Mouse (Mus musculus): ENCODE measurements around the gene Nav2. TPM values are rescaled to one million over a fixed set of nuclear protein-coding genes. Genes with fewer than 3 reads are reported as not detected.
A peak's percentile ranks its signal among the peaks of the same experiment; 100 is the strongest.

The Nav2 gene
- polyA plus RNA-seq, 1 experiment from 2014 or later: 22.5 TPM

DNA sequence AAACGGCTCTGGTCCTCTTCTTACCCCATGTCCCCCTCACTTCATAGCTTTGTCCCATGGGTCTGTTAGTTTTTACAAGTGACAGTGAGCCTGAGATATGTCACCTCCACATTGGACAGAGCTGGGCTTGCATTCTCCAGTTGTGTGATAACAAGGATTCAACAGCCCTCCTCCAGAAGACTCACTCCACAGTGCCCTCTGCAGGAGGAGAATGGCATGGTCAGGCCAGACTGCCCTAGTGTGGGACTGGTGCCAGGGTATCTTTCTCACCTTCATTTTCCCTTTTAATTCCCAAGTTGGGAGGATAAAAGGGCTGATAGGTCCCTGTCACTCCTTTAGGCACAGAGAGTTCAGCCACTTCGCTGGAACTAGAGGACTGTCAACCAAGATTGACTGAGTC lies 530.6 kb downstream of the Nav2 start:
- no peaks in the 10 kb centered on the region for H3K9me3 ChIP-seq (ENCODE audit: control insufficient read depth, low read length)
- H3K36me3 ChIP-seq (ENCODE audit: control insufficient read depth, insufficient read depth, low read length): no peaks in the 10 kb centered on the region
- no peak for DNase-seq
- WGBS: 76% methylated on average over 2 of the region's 2 CpGs
- no peaks in the 10 kb centered on the region; the same call in 1 of the 2 replicates for H3K4me1 ChIP-seq (ENCODE audit: control insufficient read depth, insufficient read depth, low read length)
- no peak overlapping the region for H3K4me3 ChIP-seq (replicated peaks; ENCODE audit: low read depth, low read length)
- no peaks in the 10 kb centered on the region for H3K27me3 ChIP-seq (ENCODE audit: control insufficient read depth, insufficient read depth, low read length)
- ATAC-seq (ENCODE audit: low FRiP score, low TSS enrichment): no peak
- H3K9ac ChIP-seq (replicated peaks; ENCODE audit: low read length): no peak overlapping the region
- no peak overlapping the region for H3K27ac ChIP-seq (replicated peaks; ENCODE audit: low read depth, low read length)
- H3K4me2 ChIP-seq (ENCODE audit: low read length): no peak overlapping the region

DNA sequence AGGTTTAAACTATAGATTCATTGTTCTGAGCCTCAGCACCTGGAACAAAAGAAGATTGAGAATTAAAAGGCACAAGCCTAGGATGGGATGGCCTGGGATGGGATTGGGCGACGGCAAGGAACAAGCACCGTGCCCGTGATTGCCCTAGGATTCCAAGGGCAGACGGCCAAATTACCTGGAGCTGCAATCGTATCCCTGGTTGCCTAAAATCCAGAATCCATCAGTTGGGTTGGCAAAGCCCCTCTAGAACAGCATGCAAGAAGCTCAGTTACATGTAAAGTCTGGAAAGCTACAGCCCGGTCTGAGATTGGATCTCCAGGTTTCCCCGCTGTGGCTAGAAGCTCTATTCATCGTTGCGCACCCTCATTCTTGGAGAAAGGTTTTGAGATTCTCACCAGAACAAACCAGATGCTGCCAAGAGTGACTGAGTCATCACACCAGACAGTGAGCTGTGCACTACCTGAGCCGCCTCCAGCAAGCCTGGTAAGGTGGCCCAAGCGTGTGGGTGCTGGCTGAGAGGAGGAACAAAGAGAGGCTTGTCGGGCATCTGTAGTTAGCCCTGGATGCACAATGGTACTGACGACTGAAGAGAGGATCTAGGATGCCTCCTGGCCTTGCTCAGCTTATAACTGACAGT lies 531.9 kb downstream of the Nav2 start:
- ATAC-seq (ENCODE audit: low FRiP score, low TSS enrichment): no peak
- Histone ChIP-seq H3K4me2 (ENCODE audit: low read length) (no peak overlapping the region), H3K27ac (replicated peaks; ENCODE audit: low read depth, low read length) (no peak overlapping the region), H3K27me3 (ENCODE audit: control insufficient read depth, insufficient read depth, low read length) (no peaks in the 10 kb centered on the region), H3K36me3 (ENCODE audit: control insufficient read depth, insufficient read depth, low read length) (no peaks in the 10 kb centered on the region), H3K9ac (replicated peaks; ENCODE audit: low read length) (no peak overlapping the region), H3K4me3 (replicated peaks; ENCODE audit: low read depth, low read length) (no peak overlapping the region), H3K9me3 (ENCODE audit: control insufficient read depth, low read length) (no peaks in the 10 kb centered on the region), H3K4me1 (ENCODE audit: control insufficient read depth, insufficient read depth, low read length) (no peaks in the 10 kb centered on the region; the same call in 1 of the 2 replicates)
- DNase-seq: no peak
- 91% methylated on average over 14 of the region's 14 CpGs for WGBS

DNA sequence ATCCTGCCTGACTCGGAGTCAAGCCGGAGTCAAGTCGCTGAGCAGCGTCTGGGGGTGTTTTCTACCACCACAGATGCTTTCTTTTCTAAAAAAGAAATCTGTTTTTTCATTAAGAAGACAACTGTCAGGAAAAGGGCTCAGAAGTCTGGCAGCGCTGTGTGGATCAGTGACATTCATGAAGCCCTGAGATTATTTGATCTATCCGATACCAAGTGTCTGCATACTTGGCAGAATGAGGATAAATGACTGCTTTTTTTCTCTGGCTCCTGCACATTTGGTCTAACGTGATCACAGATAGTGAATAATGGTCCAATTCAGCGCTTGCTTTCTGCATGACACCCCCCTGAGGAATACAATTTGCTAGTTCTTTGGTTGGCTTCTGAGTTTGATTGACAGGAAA lies 533.7 kb downstream of the Nav2 start:
- DNase-seq: peak; percentile 31

DNA sequence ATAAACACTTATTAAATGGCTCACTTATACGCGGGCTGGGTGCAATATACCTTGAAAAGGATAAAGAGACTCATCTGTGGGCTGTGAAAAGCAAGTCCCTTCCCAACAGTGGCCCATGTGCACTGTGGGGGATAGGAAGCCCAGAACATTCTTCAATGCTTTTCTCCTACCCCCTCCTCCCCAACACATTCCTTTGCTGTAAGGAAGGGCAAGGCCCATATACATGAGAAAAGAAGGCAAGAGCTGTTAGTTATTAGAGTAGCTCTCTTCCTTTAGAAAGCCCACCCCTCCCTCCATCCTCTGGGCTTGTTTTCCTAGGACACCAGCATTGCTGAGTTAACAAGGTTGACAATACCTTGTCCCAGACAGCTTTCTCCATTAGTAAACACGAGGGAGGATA lies 540.1 kb downstream of the Nav2 start:
- Histone ChIP-seq H3K9me3 (ENCODE audit: control insufficient read depth, low read length) (no peaks in the 10 kb centered on the region), H3K27ac (replicated peaks; ENCODE audit: low read depth, low read length) (no peak overlapping the region), H3K36me3 (ENCODE audit: control insufficient read depth, insufficient read depth, low read length) (peaks cover 6% of the 10 kb centered on the region), H3K4me2 (ENCODE audit: low read length) (no peak overlapping the region), H3K27me3 (ENCODE audit: control insufficient read depth, insufficient read depth, low read length) (no peaks in the 10 kb centered on the region), H3K4me3 (replicated peaks; ENCODE audit: low read depth, low read length) (no peak overlapping the region), H3K4me1 (ENCODE audit: control insufficient read depth, insufficient read depth, low read length) (peaks cover 8% of the 10 kb centered on the region), H3K9ac (replicated peaks; ENCODE audit: low read length) (no peak overlapping the region)
- ATAC-seq (ENCODE audit: low FRiP score, low TSS enrichment): no peak
- WGBS: 70% methylated on average over 3 of the region's 3 CpGs
- DNase-seq: no peak

More for the DNA sequence above, 533.7 kb downstream of the Nav2 start:
- Histone ChIP-seq H3K4me2 (ENCODE audit: low read length) (no peak overlapping the region), H3K27me3 (ENCODE audit: control insufficient read depth, insufficient read depth, low read length) (no peaks in the 10 kb centered on the region), H3K9me3 (ENCODE audit: control insufficient read depth, low read length) (no peaks in the 10 kb centered on the region), H3K4me3 (replicated peaks; ENCODE audit: low read depth, low read length) (no peak overlapping the region), H3K36me3 (ENCODE audit: control insufficient read depth, insufficient read depth, low read length) (no peaks in the 10 kb centered on the region), H3K27ac (replicated peaks; ENCODE audit: low read depth, low read length) (0 out of 2 replicates have a peak overlapping the region, but pooled peaks have one; percentile 20), H3K9ac (replicated peaks; ENCODE audit: low read length) (no peak overlapping the region), H3K4me1 (ENCODE audit: control insufficient read depth, insufficient read depth, low read length) (no peaks in the 10 kb centered on the region; the same call in 1 of the 2 replicates)
- ATAC-seq (ENCODE audit: low FRiP score, low TSS enrichment): no peak
- WGBS: 44% methylated on average over 8 of the region's 8 CpGs

DNA sequence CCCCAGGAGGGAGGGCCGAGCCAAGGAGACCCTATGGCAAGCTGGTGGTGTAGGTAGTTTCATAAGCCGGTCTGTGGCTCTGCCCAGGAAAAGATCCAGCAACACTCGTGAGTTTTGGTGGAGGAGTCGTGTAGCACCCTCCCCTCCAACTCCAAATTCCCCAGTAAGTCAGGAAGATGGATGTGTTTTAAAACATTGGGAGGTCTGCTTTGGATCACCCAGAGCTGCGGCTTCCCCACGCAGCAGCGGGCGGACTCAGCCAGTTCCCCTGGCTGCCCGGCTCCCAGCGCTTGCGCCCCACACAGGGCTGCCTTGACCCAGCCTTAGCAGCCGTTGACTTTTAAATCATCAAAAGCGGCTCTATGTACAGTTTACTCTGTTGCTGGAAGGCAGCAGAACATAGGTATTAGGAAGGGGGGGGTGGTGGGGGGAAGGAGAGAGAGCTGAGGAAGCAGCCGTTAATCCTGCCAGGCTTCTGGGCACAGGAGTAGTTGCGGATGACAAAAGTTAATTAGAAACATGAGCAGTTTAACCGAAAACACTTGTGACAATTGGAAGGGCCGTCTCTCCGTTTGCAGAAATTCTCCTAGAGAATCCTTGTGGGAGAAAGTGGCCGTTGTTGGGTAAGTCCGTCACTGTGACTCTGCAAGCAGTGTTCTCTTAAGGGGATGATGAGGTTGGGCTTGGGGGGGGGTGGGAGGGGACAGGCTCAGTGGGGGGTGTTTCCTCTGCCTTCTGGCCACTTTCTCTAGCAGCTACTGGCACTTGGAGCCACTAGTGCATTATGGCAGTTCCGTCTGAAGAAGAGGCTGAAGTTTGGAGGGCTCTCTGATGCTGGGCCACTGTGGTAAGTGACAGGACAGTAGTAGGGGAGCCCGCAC lies 542.0 kb downstream of the Nav2 start:
- peak; percentile 59; the same call in 1 of the 2 replicates for ATAC-seq (ENCODE audit: low FRiP score, low TSS enrichment)
- peak overlapping the region; percentile 26 for H3K4me2 ChIP-seq (ENCODE audit: low read length)

DNA sequence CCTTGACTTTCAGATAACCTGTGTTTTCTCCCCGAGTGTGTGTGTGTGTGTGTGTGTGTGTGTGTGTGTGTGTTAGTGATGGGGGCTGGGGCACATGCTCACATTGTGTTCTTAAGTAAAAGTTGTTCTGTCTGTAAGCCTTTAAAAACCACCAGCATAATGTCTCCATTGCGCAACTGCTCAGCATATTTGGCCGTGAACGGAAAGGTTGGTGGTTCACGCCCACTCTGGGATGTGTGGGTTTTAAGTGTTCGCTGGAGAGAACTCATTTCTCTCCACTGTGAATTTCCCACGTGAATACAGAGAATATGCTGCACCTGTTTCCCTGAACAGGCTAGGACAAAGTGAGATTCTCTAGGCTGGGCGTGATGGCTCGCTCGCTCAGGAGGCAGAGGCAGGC lies 542.7 kb downstream of the Nav2 start:
- no peaks in the 10 kb centered on the region for H3K27me3 ChIP-seq (ENCODE audit: control insufficient read depth, insufficient read depth, low read length)
- DNase-seq: no peak
- H3K4me2 ChIP-seq (ENCODE audit: low read length): no peak overlapping the region
- peaks cover 8% of the 10 kb centered on the region for H3K4me1 ChIP-seq (ENCODE audit: control insufficient read depth, insufficient read depth, low read length)
- no peak overlapping the region for H3K27ac ChIP-seq (replicated peaks; ENCODE audit: low read depth, low read length)
- H3K36me3 ChIP-seq (ENCODE audit: control insufficient read depth, insufficient read depth, low read length): peaks cover 7% of the 10 kb centered on the region
- 90% methylated on average over 10 of the region's 10 CpGs for WGBS
- no peak for ATAC-seq (ENCODE audit: low FRiP score, low TSS enrichment)
- H3K9me3 ChIP-seq (ENCODE audit: control insufficient read depth, low read length): no peaks in the 10 kb centered on the region
- H3K4me3 ChIP-seq (replicated peaks; ENCODE audit: low read depth, low read length): no peak overlapping the region
- H3K9ac ChIP-seq (replicated peaks; ENCODE audit: low read length): no peak overlapping the region

More for the DNA sequence above, 542.0 kb downstream of the Nav2 start:
- Histone ChIP-seq H3K4me3 (replicated peaks; ENCODE audit: low read depth, low read length) (no peak overlapping the region), H3K27me3 (ENCODE audit: control insufficient read depth, insufficient read depth, low read length) (no peaks in the 10 kb centered on the region), H3K9me3 (ENCODE audit: control insufficient read depth, low read length) (no peaks in the 10 kb centered on the region), H3K9ac (replicated peaks; ENCODE audit: low read length) (no peak overlapping the region), H3K27ac (replicated peaks; ENCODE audit: low read depth, low read length) (no peak overlapping the region), H3K36me3 (ENCODE audit: control insufficient read depth, insufficient read depth, low read length) (peaks cover 7% of the 10 kb centered on the region), H3K4me1 (ENCODE audit: control insufficient read depth, insufficient read depth, low read length) (peaks cover 8% of the 10 kb centered on the region)
- DNase-seq: peak; percentile 56
- 34% methylated on average over 22 of the region's 22 CpGs for WGBS

DNA sequence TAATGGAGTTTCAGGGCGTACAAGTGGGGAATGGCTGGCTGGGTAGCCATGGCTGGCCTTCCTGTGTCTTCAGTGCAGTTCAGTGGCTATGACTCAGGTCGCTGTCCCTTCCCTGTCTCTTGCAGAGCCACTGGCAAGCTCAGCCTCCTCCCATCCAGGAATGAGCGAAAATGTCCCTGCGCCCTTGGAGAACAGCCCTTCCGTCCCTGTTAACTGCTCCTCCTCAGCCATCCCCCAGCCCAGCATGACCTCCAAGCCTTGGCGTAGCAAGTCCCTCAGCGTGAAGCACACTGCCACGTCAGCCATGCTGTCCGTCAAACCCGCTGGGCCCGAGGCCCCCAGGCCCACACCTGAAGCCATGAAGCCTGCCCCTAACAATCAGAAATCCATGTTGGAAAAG lies 543.8 kb downstream of the Nav2 start:
- H3K4me2 ChIP-seq (ENCODE audit: low read length): no peak overlapping the region

DNA sequence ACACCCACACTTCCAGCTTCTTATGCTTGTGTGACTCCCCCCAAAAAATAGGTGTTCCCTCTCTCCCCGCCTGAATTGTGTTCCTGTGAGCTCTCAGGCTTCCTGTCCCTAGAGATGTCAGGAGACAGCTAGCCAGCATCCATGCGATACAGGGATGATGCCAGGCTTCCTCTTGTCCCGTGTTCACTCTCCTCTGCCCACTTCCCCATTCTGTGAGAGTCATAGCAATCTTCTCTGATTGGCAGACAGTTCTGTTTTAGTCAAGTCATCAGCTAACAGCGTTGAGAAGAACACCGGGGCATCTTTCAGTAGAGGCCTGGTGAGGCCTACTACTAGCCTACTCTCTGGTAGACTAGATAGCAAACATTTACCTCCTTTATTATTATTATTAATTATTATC lies 546.1 kb downstream of the Nav2 start:
- H3K36me3 ChIP-seq (ENCODE audit: control insufficient read depth, insufficient read depth, low read length): peaks cover 8% of the 10 kb centered on the region
- H3K27me3 ChIP-seq (ENCODE audit: control insufficient read depth, insufficient read depth, low read length): no peaks in the 10 kb centered on the region
- no peaks in the 10 kb centered on the region for H3K9me3 ChIP-seq (ENCODE audit: control insufficient read depth, low read length)
- no peak for ATAC-seq (ENCODE audit: low FRiP score, low TSS enrichment)
- no peak overlapping the region for H3K9ac ChIP-seq (replicated peaks; ENCODE audit: low read length)
- no peak overlapping the region for H3K4me3 ChIP-seq (replicated peaks; ENCODE audit: low read depth, low read length)
- no peak overlapping the region for H3K4me2 ChIP-seq (ENCODE audit: low read length)
- no peak for DNase-seq
- no peak overlapping the region for H3K27ac ChIP-seq (replicated peaks; ENCODE audit: low read depth, low read length)
- peaks cover 8% of the 10 kb centered on the region for H3K4me1 ChIP-seq (ENCODE audit: control insufficient read depth, insufficient read depth, low read length)
- 90% methylated on average over 5 of the region's 5 CpGs for WGBS

More for the DNA sequence above, 543.8 kb downstream of the Nav2 start:
- H3K9ac ChIP-seq (replicated peaks; ENCODE audit: low read length): no peak overlapping the region
- no peak overlapping the region for H3K4me3 ChIP-seq (replicated peaks; ENCODE audit: low read depth, low read length)
- no peaks in the 10 kb centered on the region for H3K9me3 ChIP-seq (ENCODE audit: control insufficient read depth, low read length)
- ATAC-seq (ENCODE audit: low FRiP score, low TSS enrichment) (no peak), DNase-seq (no peak)
- H3K36me3 ChIP-seq (ENCODE audit: control insufficient read depth, insufficient read depth, low read length): peaks cover 7% of the 10 kb centered on the region
- H3K4me1 ChIP-seq (ENCODE audit: control insufficient read depth, insufficient read depth, low read length): peaks cover 8% of the 10 kb centered on the region
- no peaks in the 10 kb centered on the region for H3K27me3 ChIP-seq (ENCODE audit: control insufficient read depth, insufficient read depth, low read length)
- WGBS: 84% methylated on average over 11 of the region's 11 CpGs
- H3K27ac ChIP-seq (replicated peaks; ENCODE audit: low read depth, low read length): no peak overlapping the region
